Mouse (Mus musculus) midbrain, embryonic 16.5 days (tissue): ENCODE measurements around the gene Mamdc4. TPM values are rescaled to one million over a fixed set of nuclear protein-coding genes. Genes with fewer than 3 reads are reported as not detected.

ENCODE experiments used
- ATAC-seq: fragments of 200-750 bp; cut with Nextera tagmentation; 2 replicates; pipeline ENCODE4 v1.8.0; 2017; ENCODE audit warnings: moderate TSS enrichment
- H3K27ac ChIP-seq: fragments of 300-500 bp; sonication (generic); 2 replicates; pipeline ENCODE4 v1.5.1; 2014; ENCODE audit warnings: mild to moderate bottlenecking, low read length, mixed read lengths
- H3K27me3 ChIP-seq: fragments of 300-500 bp; sonication (generic); 2 replicates; pipeline ENCODE4 v1.6.1; 2014; ENCODE audit warnings: low read depth, low read length, mixed read lengths; ENCODE audit not compliant: control insufficient read depth, insufficient read depth
- H3K36me3 ChIP-seq: fragments of 300-500 bp; sonication (generic); 2 replicates; pipeline ENCODE4 v1.6.1; 2014; ENCODE audit warnings: mild to moderate bottlenecking, low read length, moderate library complexity, mixed read lengths; ENCODE audit not compliant: control insufficient read depth, insufficient read depth
- H3K4me1 ChIP-seq: fragments of 300-500 bp; sonication (generic); 2 replicates; pipeline ENCODE4 v1.6.1; 2014; ENCODE audit warnings: mild to moderate bottlenecking, low read length, mixed read lengths; ENCODE audit not compliant: control insufficient read depth, insufficient read depth
- H3K4me2 ChIP-seq: fragments of 300-500 bp; sonication (generic); 2 replicates; pipeline ENCODE4 v1.6.1; 2014; ENCODE audit warnings: mild to moderate bottlenecking, low read length, mixed read lengths
- H3K4me3 ChIP-seq: fragments of 300-500 bp; sonication (generic); 2 replicates; pipeline ENCODE4 v1.5.1; 2014; ENCODE audit warnings: low read depth, mild to moderate bottlenecking, low read length, moderate library complexity, mixed read lengths
- H3K9ac ChIP-seq: fragments of 300-500 bp; sonication (generic); 2 replicates; pipeline ENCODE4 v1.6.1; 2014; ENCODE audit warnings: low read depth, low read length, mixed read lengths
- H3K9me3 ChIP-seq: fragments of 300-500 bp; sonication (generic); replicated peaks from 2 replicates; pipeline ENCODE4 v1.6.1; 2014; ENCODE audit warnings: mild to moderate bottlenecking, low read length, mixed read lengths; ENCODE audit not compliant: control insufficient read depth, poor library complexity, severe bottlenecking
- WGBS: fragments of 180-500 bp; shearing (Covaris S2); extraction: QIAGEN DNeasy Blood & Tissue Kit; methylation state at CpG from one replicate; pipeline ENCODE4 v1.1.7; 2014; 5-methylcytosine and 5-hydroxymethylcytosine counted together
- polyA plus RNA-seq: library from polyadenylated mRNA; unstranded; fragments of >200 nt; fragmentation: Nextera tagmentation; extraction: Ambion mirVana; gene quantifications from 2 replicates; pipeline ENCODE4 v1.2.1, GENCODE M21; 2015

Mamdc4 gene
- 0.50 and 2.4 TPM in 2 replicates for polyA plus RNA-seq

GRCm38 (mm10) chr2:25574579-25575431 is at the start of gene Mamdc4, which contains the start of gene Phpt1:
TSS of gene Mamdc4 (minus strand) at chr2:25574845.
TSS of gene Phpt1 (minus strand) at chr2:25575224.
- under 1% methylated on average over 43 of the region's 45 CpGs for WGBS
- no peaks in the 10 kb centered on the region for H3K9me3 ChIP-seq
- ATAC-seq, result peak; percentile 98
- peak within 1 kb of the TSS; percentile 52 for H3K4me3 ChIP-seq
- H3K4me1 ChIP-seq, result peaks cover 36% of the 10 kb centered on the region
- peak within 1 kb of the TSS; percentile 93 for H3K27ac ChIP-seq
- H3K36me3 ChIP-seq, result peaks cover 17% of the 10 kb centered on the region; the same call in 1 of the 2 replicates
- H3K27me3 ChIP-seq, result peaks cover 40% of the 10 kb centered on the region
- peak within 1 kb of the TSS; percentile 96 for H3K4me2 ChIP-seq
- peak within 1 kb of the TSS; percentile 74 for H3K9ac ChIP-seq

DNA sequence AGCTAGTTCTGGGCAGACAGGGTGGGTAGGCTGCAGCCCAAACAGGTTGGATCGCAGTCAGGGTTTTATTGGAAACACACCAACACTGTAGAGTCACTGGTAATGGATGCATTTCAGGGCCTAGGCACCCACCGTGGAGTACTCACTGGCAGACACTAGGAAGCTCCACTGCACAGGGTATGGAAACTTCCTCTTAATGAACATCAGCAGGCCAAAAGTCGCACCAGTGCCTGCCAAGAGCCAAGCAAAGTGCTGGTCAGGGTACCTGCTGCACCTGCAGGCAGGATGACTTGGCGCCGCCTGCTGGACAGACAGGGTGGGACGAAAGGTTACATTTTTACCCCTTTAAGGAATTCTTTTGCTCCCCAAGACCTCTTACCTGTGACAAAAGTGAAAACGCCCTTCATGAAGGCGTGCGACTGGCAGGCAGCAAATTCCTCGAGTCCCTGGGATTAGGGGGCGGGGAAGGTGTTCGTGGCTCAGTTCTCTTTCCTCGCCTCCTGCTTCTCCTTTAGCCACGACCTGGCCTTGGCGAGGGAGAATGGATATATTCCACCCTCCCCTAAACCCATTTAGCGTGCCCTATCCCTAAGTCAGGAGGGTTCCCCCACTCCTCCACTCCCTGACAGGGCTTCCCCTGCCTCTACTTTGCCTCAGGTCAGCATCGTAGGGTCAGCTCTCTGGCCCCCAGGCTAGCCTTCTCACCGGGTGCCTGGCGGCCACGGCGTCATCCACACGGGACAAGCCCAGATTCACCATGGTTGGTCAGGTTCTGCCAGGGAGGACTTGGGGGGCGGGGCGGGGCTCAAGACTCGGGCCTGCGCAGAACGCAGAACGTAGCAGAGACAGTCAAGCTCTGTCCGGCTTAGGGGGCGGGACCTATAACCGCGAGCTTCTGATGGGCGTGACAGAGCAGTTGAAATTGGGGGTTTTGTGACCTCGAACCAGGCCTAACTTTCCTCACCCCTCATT is 46.9 kb upstream of the Mamdc4 start, which contains the start of gene Tmem141:
Gene Tmem141, minus strand, starts transcription at position 777 of the 972 bp plus-strand sequence.
- H3K9ac ChIP-seq, result peak within 1 kb of the TSS; percentile 81
- H3K9me3 ChIP-seq, result no peaks in the 10 kb centered on the region
- H3K36me3 ChIP-seq, result no peaks in the 10 kb centered on the region
- ATAC-seq, result peak; percentile 97
- H3K27ac ChIP-seq, result peak within 1 kb of the TSS; percentile 80
- 5% methylated on average over 34 of the region's 34 CpGs for WGBS
- peak within 1 kb of the TSS; percentile 61 for H3K4me3 ChIP-seq
- peaks cover 11% of the 10 kb centered on the region for H3K27me3 ChIP-seq
- H3K4me1 ChIP-seq, result peaks cover 7% of the 10 kb centered on the region
- H3K4me2 ChIP-seq, result peak within 1 kb of the TSS; percentile 85

DNA sequence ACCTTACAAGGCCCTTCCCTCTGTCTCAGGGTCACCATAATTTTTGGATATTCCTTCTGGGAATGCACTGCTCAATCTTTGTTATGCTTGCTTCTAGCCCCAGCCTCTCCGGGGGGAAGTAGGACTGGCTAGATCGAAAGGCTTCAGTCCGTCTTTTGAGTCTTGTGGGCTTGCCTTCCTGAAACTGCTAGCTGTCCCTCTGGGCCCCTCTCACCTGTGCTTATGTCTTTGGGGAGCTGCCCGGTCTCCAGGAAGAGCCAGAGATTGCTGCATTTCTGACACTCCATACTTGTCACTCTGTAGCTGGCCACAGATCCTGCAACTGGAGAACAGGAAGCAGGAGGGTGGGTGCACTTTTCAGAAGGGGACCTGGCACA is 46.2 kb upstream of the Mamdc4 start:
- 88% methylated on average over 4 of the region's 4 CpGs for WGBS
- H3K9me3 ChIP-seq, result no peaks in the 10 kb centered on the region
- peak overlapping the region; percentile 85 for H3K4me2 ChIP-seq
- peak overlapping the region; percentile 80; the same call in 1 of the 2 replicates for H3K27ac ChIP-seq
- peak overlapping the region; percentile 61; the same call in 1 of the 2 replicates for H3K4me3 ChIP-seq
- ATAC-seq, result no peak
- H3K27me3 ChIP-seq, result peaks cover 17% of the 10 kb centered on the region
- peak overlapping the region; percentile 81 for H3K9ac ChIP-seq
- H3K36me3 ChIP-seq, result no peaks in the 10 kb centered on the region
- peaks cover 12% of the 10 kb centered on the region for H3K4me1 ChIP-seq

DNA sequence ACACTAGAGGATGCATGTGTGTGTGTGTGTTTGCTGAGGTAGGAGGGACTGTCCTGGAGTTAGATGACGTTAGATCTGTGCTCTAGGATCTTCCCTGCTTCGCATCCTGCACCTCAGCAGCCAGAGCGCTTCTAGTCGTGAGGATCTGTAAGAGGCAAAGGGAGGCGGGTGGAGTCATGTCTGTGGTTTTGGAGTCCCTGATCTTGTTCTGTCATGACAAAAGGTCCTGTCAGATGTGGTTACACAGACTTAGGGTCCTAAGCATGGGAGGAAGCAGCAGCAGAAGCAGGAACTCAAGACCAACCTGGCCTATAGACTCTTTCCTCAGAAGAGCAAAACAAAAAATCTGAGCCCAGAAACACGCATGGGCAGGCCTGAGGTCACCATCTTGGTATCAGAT is 45.7 kb upstream of the Mamdc4 start:
- Histone ChIP-seq H3K4me2 (no peak overlapping the region), H3K9me3 (0 out of 2 replicates have a peak, but pooled peaks cover 3% of the 10 kb centered on the region), H3K4me3 (no peak overlapping the region), H3K27me3 (peaks cover 22% of the 10 kb centered on the region), H3K27ac (no peak overlapping the region), H3K9ac (no peak overlapping the region), H3K36me3 (no peaks in the 10 kb centered on the region), H3K4me1 (peaks cover 12% of the 10 kb centered on the region)
- WGBS, result 83% methylated on average over 6 of the region's 6 CpGs
- no peak for ATAC-seq

DNA sequence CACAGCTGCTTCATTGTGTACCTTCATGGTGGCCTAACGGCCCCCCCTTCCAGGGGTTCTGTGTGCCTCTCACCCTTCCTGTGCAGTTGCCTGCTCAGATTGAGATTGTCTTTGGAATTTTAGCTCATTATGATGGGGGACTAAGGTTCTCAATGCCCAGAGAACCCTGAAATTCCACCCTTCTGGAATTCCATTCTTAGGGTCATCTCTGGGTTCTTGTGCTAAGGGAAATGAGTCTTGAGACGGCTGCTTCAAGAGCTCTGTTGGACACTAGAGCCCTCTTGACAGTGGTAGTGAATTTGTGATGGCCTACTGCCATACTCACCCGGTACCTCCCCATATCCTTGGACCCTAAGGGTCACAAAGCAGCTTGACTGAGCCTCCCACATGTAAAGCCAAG is 42.9 kb upstream of the Mamdc4 start, which contains the start of gene Ccdc183:
Gene Ccdc183, minus strand, starts transcription at position 101 of the 400 bp plus-strand sequence.
- no peak within 1 kb of the TSS for H3K4me3 ChIP-seq
- H3K36me3 ChIP-seq, result no peaks in the 10 kb centered on the region
- 80% methylated on average over 3 of the region's 3 CpGs for WGBS
- H3K27me3 ChIP-seq, result peaks cover 32% of the 10 kb centered on the region
- H3K9ac ChIP-seq, result no peak within 1 kb of the TSS
- no peak within 1 kb of the TSS for H3K27ac ChIP-seq
- no peak for ATAC-seq
- H3K4me1 ChIP-seq, result peaks cover 12% of the 10 kb centered on the region
- H3K9me3 ChIP-seq, result 0 out of 2 replicates have a peak, but pooled peaks cover 3% of the 10 kb centered on the region
- H3K4me2 ChIP-seq, result no peak within 1 kb of the TSS

DNA sequence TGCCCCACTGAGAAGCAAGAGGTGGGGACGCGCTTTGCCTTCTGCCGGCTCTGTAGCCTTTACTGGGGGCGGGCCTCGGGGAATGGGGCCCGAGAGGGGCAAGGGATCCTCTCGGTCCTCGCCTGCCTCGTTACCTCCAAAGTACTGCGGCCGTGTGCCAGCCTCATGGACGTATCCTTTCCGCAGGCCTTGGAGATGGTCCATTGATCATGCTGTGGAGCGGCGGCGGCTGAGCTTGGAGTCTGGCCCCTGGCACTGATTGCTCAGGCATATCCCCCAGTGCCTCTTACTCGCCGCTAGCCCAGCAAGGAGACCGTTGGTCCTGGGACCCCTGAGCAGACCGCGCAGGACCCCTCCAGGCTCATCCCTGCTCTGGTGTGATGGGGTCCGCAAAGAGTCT is 41.8 kb upstream of the Mamdc4 start:
- no peak overlapping the region for H3K9ac ChIP-seq
- peaks cover 32% of the 10 kb centered on the region for H3K27me3 ChIP-seq
- peaks cover 12% of the 10 kb centered on the region for H3K4me1 ChIP-seq
- H3K36me3 ChIP-seq, result no peaks in the 10 kb centered on the region
- WGBS, result 20% methylated on average over 22 of the region's 22 CpGs
- 0 out of 2 replicates have a peak, but pooled peaks cover 3% of the 10 kb centered on the region for H3K9me3 ChIP-seq
- no peak overlapping the region for H3K27ac ChIP-seq
- no peak overlapping the region for H3K4me3 ChIP-seq
- no peak for ATAC-seq
- no peak overlapping the region for H3K4me2 ChIP-seq

DNA sequence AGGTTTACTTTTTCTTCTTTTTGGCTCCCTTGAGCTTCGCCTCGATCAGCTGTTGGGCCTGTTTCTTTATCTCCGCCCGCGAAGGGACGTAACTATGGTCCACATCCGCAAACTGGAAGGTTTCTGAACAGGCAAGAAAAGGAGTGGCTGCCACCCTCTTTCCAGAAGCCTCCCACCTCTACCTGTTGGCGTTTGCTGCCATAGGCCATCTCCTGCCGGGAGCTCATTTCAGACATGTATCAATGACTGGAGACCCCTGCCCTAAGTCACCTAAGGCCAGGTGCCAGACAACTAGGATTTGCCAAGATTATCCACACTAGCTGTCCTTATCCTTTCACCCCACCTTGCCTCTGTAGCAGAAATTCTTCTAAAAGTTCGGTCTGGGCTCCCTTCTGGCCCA is 34.0 kb upstream of the Mamdc4 start:
- WGBS, result 73% methylated on average over 10 of the region's 10 CpGs
- no peaks in the 10 kb centered on the region for H3K36me3 ChIP-seq
- H3K27ac ChIP-seq, result peak overlapping the region; percentile 93
- ATAC-seq, result peak; percentile 19; the same call in 1 of the 2 replicates
- peak overlapping the region; percentile 75 for H3K4me3 ChIP-seq
- no peaks in the 10 kb centered on the region; the same call in 1 of the 2 replicates for H3K27me3 ChIP-seq
- peak overlapping the region; percentile 56; the same call in 1 of the 2 replicates for H3K9ac ChIP-seq
- no peaks in the 10 kb centered on the region for H3K9me3 ChIP-seq
- H3K4me1 ChIP-seq, result peaks cover 24% of the 10 kb centered on the region
- peak overlapping the region; percentile 80 for H3K4me2 ChIP-seq

- peak within 1 kb of the TSS; percentile 75 for H3K4me3 ChIP-seq
- no peaks in the 10 kb centered on the region; the same call in 1 of the 2 replicates for H3K27me3 ChIP-seq
- no peaks in the 10 kb centered on the region for H3K9me3 ChIP-seq
- peak within 1 kb of the TSS; percentile 82 for H3K9ac ChIP-seq
- H3K4me2 ChIP-seq, result peak within 1 kb of the TSS; percentile 80
- WGBS, result under 1% methylated on average over 78 of the region's 80 CpGs
- H3K4me1 ChIP-seq, result peaks cover 24% of the 10 kb centered on the region
- H3K27ac ChIP-seq, result peak within 1 kb of the TSS; percentile 93
- ATAC-seq, result peak; percentile 93
- H3K36me3 ChIP-seq, result no peaks in the 10 kb centered on the region
Measured at GRCm38 (mm10) chr2:25607761-25608622, 33.3 kb upstream of the Mamdc4 start, which contains the start of gene Rabl6. TSS of gene Rabl6 (minus strand) at chr2:25608521.
